Mouse (Mus musculus) C2C12 (cell line): Measurements from ENCODE around the gene Wdr74. TPM values are rescaled to one million over a fixed set of nuclear protein-coding genes. Genes with fewer than 3 reads are reported as not detected.

Experiments used
- H3K27me3 ChIP-seq: one replicate; pipeline ENCODE4 v1.6.1; 2011; ENCODE audit not compliant: control insufficient read depth, insufficient read depth, insufficient read length
- H3K36me3 ChIP-seq: one replicate; pipeline ENCODE4 v1.6.1; 2011; ENCODE audit not compliant: control insufficient read depth, insufficient read depth
- H3K4me3 ChIP-seq: one replicate; pipeline ENCODE4 v1.5.1; 2011; ENCODE audit warnings: mild to moderate bottlenecking, control low read depth; ENCODE audit not compliant: poor library complexity, insufficient read depth, severe bottlenecking
- H3K79me2 ChIP-seq: one replicate; pipeline ENCODE4 v1.6.1; 2011; ENCODE audit not compliant: control insufficient read depth, insufficient read depth
- H3K79me3 ChIP-seq: one replicate; pipeline ENCODE4 v1.6.1; 2011; ENCODE audit warnings: low read depth, control low read depth
- H3ac ChIP-seq: one replicate; pipeline ENCODE3; 2011; ENCODE audit warnings: low read depth; ENCODE audit not compliant: control insufficient read depth, insufficient read length
- CEBPB ChIP-seq: IDR thresholded peaks from one replicate; pipeline ENCODE4 v1.6.1; 2011; ENCODE audit warnings: low read depth, mild to moderate bottlenecking, control low read depth, moderate library complexity
- CTCF ChIP-seq: IDR thresholded peaks from one replicate; pipeline ENCODE4 v1.5.1; 2011; ENCODE audit not compliant: control insufficient read depth, insufficient read depth, insufficient read length
- FOSL1 ChIP-seq: IDR thresholded peaks from one replicate; pipeline ENCODE4 v1.8.0; 2011; ENCODE audit warnings: mild to moderate bottlenecking, low read length; ENCODE audit not compliant: poor library complexity, insufficient read depth, severe bottlenecking
- MAX ChIP-seq: IDR thresholded peaks from one replicate; pipeline ENCODE4 v1.6.1; 2011; ENCODE audit warnings: mild to moderate bottlenecking, control low read depth
- MYOD1 ChIP-seq: IDR thresholded peaks from one replicate; pipeline ENCODE4 v1.6.1; 2011; ENCODE audit warnings: low read depth; ENCODE audit not compliant: control insufficient read depth, insufficient read length
- MYOG ChIP-seq: IDR thresholded peaks from one replicate; pipeline ENCODE4 v1.6.1; 2011; ENCODE audit not compliant: control insufficient read depth, insufficient read length; ENCODE audit errors: extremely low read depth
- USF1 ChIP-seq: IDR thresholded peaks from one replicate; pipeline ENCODE4 v1.6.1; 2011; ENCODE audit warnings: low read depth, mild to moderate bottlenecking, control low read depth, moderate library complexity
- polyA plus RNA-seq: library from polyadenylated mRNA; unstranded; fragments of >200 nt; fragmentation: generic; extraction: Trizol; gene quantifications from one replicate; pipeline ENCODE4 v1.2.1, GENCODE M21; 2012; ENCODE audit warnings: missing spikeins

Gene Wdr74
- polyA plus RNA-seq, 1 experiment, result 116 TPM

DNA sequence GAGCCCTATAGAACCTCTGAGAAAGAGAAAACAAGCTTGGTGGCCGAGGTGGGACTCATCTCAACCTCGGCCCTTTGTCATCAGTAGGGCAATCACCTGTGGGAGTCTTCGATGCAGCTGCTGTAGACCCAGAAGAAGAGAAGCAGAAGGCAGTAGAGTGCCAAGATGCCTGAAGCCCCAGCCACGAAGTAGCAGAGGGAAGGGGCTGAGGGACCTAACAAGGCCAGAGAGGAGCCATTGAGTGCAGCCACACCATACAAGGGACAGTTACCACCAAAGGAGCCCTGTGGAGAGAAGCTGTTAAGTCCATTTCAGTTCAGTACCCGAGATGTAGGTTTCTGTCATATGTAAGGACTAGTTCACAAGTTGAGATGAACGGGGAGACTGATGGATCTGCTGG lies 37.8 kb downstream of the Wdr74 start:
- H3K79me2 ChIP-seq, result peaks cover 50% of the 10 kb centered on the region
- no peaks in the 10 kb centered on the region for H3K27me3 ChIP-seq
- H3K4me3 ChIP-seq, result no peak overlapping the region
- TF ChIP-seq FOSL1 (no peak), CEBPB (no peak)
- peaks cover 14% of the 10 kb centered on the region for H3K79me3 ChIP-seq
- H3K36me3 ChIP-seq, result peaks cover 69% of the 10 kb centered on the region
- H3ac ChIP-seq, result peak overlapping the region; percentile 60

DNA sequence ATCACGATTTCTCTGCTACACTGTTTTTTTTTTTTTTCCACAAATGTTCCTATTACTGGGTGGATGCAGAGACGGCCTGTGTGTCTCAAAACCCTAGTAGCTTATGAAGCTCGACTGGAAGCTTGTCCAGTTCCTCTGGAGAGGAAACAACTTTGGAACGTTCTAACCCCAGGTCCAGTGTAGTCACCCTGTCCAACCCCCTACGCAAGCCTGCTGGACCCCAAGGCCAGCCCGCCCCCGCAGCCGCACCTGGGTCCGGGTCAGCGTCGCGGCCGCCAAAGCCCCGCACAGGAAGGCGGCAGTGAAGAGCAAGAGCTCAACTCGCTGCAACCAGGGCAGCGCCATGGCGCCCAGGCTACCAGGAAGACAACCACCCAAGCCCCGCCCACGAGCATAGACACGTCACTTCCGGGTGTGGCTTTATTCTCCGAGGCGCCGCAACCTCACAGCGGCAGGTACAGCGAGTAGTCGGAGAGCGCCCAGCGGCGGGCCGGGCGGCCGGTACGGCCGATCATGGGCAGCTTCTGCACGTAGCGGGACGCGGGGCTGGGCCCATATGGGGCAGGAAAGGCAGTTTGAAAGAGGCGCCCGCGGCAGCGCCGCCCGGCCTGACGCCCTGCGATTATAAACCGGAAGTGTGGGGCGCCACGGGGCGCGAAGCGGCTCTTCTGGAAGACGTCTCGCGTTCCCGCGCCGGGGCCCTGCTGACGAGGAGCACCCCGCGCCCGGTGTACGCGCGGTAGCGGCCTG lies 38.6 kb downstream of the Wdr74 start, which contains the start of gene Tmem179b:
Gene Tmem179b, minus strand, starts transcription at position 382 of the 750 bp plus-strand sequence.
- Histone ChIP-seq H3ac (peak within 1 kb of the TSS; percentile 92), H3K79me2 (peaks cover 50% of the 10 kb centered on the region), H3K27me3 (no peaks in the 10 kb centered on the region), H3K4me3 (peak within 1 kb of the TSS; percentile 68), H3K79me3 (peaks cover 14% of the 10 kb centered on the region), H3K36me3 (peaks cover 65% of the 10 kb centered on the region)
- TF ChIP-seq CEBPB, result no peak
- TF ChIP-seq MAX, result peak; percentile 15

- H3K36me3 ChIP-seq, result peaks cover 64% of the 10 kb centered on the region
- TF ChIP-seq CEBPB (no peak), FOSL1 (no peak), CTCF (no peak), USF1 (no peak), MAX (no peak), MYOG (no peak), MYOD1 (no peak)
- no peaks in the 10 kb centered on the region for H3K27me3 ChIP-seq
- peak overlapping the region; percentile 92 for H3ac ChIP-seq
- peaks cover 50% of the 10 kb centered on the region for H3K79me2 ChIP-seq
- H3K79me3 ChIP-seq, result peaks cover 14% of the 10 kb centered on the region
- H3K4me3 ChIP-seq, result peak overlapping the region; percentile 68
Measured at GRCm38 (mm10) chr19:8774951-8775421, 39.4 kb downstream of the Wdr74 start.

DNA sequence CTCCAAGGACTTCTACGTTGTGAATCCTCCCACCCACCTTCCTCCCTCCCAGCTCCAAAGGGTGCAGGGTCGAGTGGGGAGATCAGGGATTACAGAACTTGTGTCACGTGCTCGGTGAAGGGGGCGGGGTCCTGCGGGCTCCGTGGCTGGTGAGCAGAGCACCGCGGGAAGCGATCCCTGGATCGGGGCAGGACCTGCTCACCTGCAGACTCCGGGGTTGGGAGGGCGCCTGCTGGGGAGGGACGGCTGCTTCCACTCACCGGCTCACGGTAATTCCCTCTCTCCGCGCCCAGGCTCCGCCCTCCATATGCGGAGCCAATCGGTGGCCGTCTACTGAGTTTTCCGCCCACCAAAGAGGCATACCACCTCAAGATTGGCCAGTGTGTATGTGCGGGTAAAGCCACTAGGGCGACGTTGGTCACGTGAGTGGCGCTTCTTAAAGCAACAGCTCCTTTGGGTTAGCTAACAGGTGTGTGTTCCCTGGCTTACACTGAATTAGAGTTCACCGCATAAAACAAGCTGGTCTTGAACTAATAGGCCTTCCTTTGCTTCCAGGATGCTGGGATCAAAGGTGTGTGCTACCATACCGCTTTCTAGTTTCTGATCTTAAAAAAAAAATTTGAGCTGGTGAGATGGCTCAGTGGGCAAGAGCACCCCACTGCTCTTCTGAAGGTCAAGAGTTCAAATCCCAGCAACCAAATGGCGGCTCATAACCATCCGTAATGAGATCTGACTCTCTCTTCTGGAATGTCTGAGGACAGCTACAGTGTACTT lies 50.6 kb downstream of the Wdr74 start, which contains the start of gene Taf6l:
Gene Taf6l, minus strand, starts transcription at position 410 of the 774 bp plus-strand sequence.
- H3K27me3 ChIP-seq, result no peaks in the 10 kb centered on the region
- peak within 1 kb of the TSS; percentile 78 for H3ac ChIP-seq
- H3K79me2 ChIP-seq, result peaks cover 12% of the 10 kb centered on the region
- H3K4me3 ChIP-seq, result peak within 1 kb of the TSS; percentile 55
- H3K36me3 ChIP-seq, result peaks cover 14% of the 10 kb centered on the region
- peak; percentile 99 for TF ChIP-seq USF1
- TF ChIP-seq MAX, result peak; percentile 35
- TF ChIP-seq MYOD1, result peak; percentile 20
- TF ChIP-seq FOSL1, result no peak
- H3K79me3 ChIP-seq, result no peaks in the 10 kb centered on the region

GRCm38 (mm10) chr19:8788521-8788920 lies 52.9 kb downstream of the Wdr74 start:
- Histone ChIP-seq H3ac (no peak overlapping the region), H3K36me3 (peaks cover 23% of the 10 kb centered on the region), H3K79me2 (peaks cover 12% of the 10 kb centered on the region), H3K79me3 (no peaks in the 10 kb centered on the region), H3K4me3 (no peak overlapping the region), H3K27me3 (no peaks in the 10 kb centered on the region)
- TF ChIP-seq MYOD1 (no peak), CEBPB (no peak), MYOG (no peak), FOSL1 (no peak), USF1 (no peak), MAX (no peak), CTCF (no peak)

GRCm38 (mm10) chr19:8789171-8789570 lies 53.5 kb downstream of the Wdr74 start:
- peaks cover 15% of the 10 kb centered on the region for H3K79me2 ChIP-seq
- H3K27me3 ChIP-seq, result no peaks in the 10 kb centered on the region
- no peak overlapping the region for H3K4me3 ChIP-seq
- H3ac ChIP-seq, result no peak overlapping the region
- no peaks in the 10 kb centered on the region for H3K79me3 ChIP-seq
- H3K36me3 ChIP-seq, result peaks cover 30% of the 10 kb centered on the region
- TF ChIP-seq MAX (no peak), MYOD1 (no peak), MYOG (no peak), CEBPB (no peak), FOSL1 (no peak), USF1 (no peak), CTCF (no peak)
